Mouse (Mus musculus) spleen, postnatal 14 days (tissue): Measurements from ENCODE around the gene Gm39115.
A peak's percentile ranks its signal among the peaks of the same experiment; 100 is the strongest.
"Not testable (repeated sequence)": the region's sequence is repeated elsewhere in the genome, so short reads cannot be mapped to it uniquely, and the experiment has no call there.

Experiments
- DNase-seq, 2 experiments: peaks; one replicate each; pipeline ENCODE4 v3.0.0; 2021 to 2022; ENCODE audit warnings: low spot score in 2 of 2

Gm39115 gene

GRCm38 (mm10) chr7:142135934-142136333 lies at the start of gene Gm39115:
Gm39115 (minus strand) TSS chr7:142136034.
- not testable (repeated sequence) for DNase-seq

GRCm38 (mm10) chr7:142181021-142181420 lies 45.2 kb upstream of the Gm39115 start:
- DNase-seq: no peak

GRCm38 (mm10) chr7:142178685-142179084 lies 42.9 kb upstream of the Gm39115 start:
- no peak for DNase-seq

- not testable (repeated sequence) for DNase-seq
Measured at GRCm38 (mm10) chr7:142175905-142176304, 40.1 kb upstream of the Gm39115 start, which contains the start of gene Krtap5-2. Krtap5-2 (minus strand) TSS chr7:142176005.

GRCm38 (mm10) chr7:142169836-142170235 lies 34.0 kb upstream of the Gm39115 start:
- DNase-seq: no peak

GRCm38 (mm10) chr7:142165639-142166038 lies 29.8 kb upstream of the Gm39115 start, which contains the start of gene Gm4553:
Gm4553 (minus strand) TSS chr7:142165739.
- DNase-seq: not testable (repeated sequence)

- DNase-seq: no peak
Measured at GRCm38 (mm10) chr7:142159366-142159765, 23.5 kb upstream of the Gm39115 start.

GRCm38 (mm10) chr7:142157013-142157412 lies 21.2 kb upstream of the Gm39115 start, which contains the start of gene Gm29735:
Gm29735 (minus strand) TSS chr7:142157113.
- DNase-seq: not testable (repeated sequence)

GRCm38 (mm10) chr7:142155308-142155707 lies 19.5 kb upstream of the Gm39115 start:
- DNase-seq: no peak

- DNase-seq: no peak
Measured at GRCm38 (mm10) chr7:142152191-142152590, 16.4 kb upstream of the Gm39115 start.

- no peak for DNase-seq
Measured at GRCm38 (mm10) chr7:142148633-142149032, 12.8 kb upstream of the Gm39115 start.

- peak in 1 of 2 experiments; percentile 7 for DNase-seq
Measured at GRCm38 (mm10) chr7:142146033-142146432, 10.2 kb upstream of the Gm39115 start.

GRCm38 (mm10) chr7:142145413-142145940 lies 9.6 kb upstream of the Gm39115 start:
- DNase-seq: no peak

GRCm38 (mm10) chr7:142144507-142144906 lies 8.7 kb upstream of the Gm39115 start, which contains the start of gene Gm45337:
Gm45337 (minus strand) TSS chr7:142144607.
- DNase-seq: no peak

GRCm38 (mm10) chr7:142143506-142144010 lies 7.7 kb upstream of the Gm39115 start:
- not testable (repeated sequence) for DNase-seq

- no peak for DNase-seq
Measured at GRCm38 (mm10) chr7:142140696-142141095, 4.9 kb upstream of the Gm39115 start.

- DNase-seq: no peak
Measured at GRCm38 (mm10) chr7:142134206-142134995, 1.4 kb downstream of the Gm39115 start.

- DNase-seq: no peak
Measured at GRCm38 (mm10) chr7:142128843-142129242, 7.0 kb downstream of the Gm39115 start.

GRCm38 (mm10) chr7:142120629-142121028 lies 15.2 kb downstream of the Gm39115 start, which contains the start of gene Gm45618:
Gm45618 (minus strand) TSS chr7:142120729.
- not testable (repeated sequence) for DNase-seq

- DNase-seq: no peak
Measured at GRCm38 (mm10) chr7:142119632-142120031, 16.2 kb downstream of the Gm39115 start.

GRCm38 (mm10) chr7:142104747-142105146 lies 31.1 kb downstream of the Gm39115 start:
- DNase-seq: no peak

- DNase-seq: peak; percentile 59 to 77
Measured at GRCm38 (mm10) chr7:142097776-142098175, 38.1 kb downstream of the Gm39115 start.

GRCm38 (mm10) chr7:142096701-142097100 lies 39.1 kb downstream of the Gm39115 start:
- DNase-seq: no peak
